Mouse (Mus musculus): ENCODE data around the gene Slc22a2. TPM values are rescaled to one million over a fixed set of nuclear protein-coding genes. Genes with fewer than 3 reads are reported as not detected.
A peak's percentile ranks its signal among the peaks of the same experiment; 100 is the strongest.
"Not testable (repeated sequence)": the region's sequence is repeated elsewhere in the genome, so short reads cannot be mapped to it uniquely, and the experiment has no call there.

Gene Slc22a2
- total RNA-seq (2021) = not detected
- long read RNA-seq, experiment 1 = 0 reads
- long read RNA-seq, experiment 2 = 0 reads

- no peak for DNase-seq (ENCODE audit: low spot score)
Observed at GRCm38 (mm10) chr17:12583991-12584390, at the start of gene Slc22a2. Gene Slc22a2, plus strand, starts transcription at chr17:12584132.

- peak; percentile 79 for DNase-seq (ENCODE audit: low spot score)
Observed at GRCm38 (mm10) chr17:12534353-12535145, 49.4 kb upstream of the Slc22a2 start.

GRCm38 (mm10) chr17:12562215-12562614 lies 21.7 kb upstream of the Slc22a2 start:
- no peak for DNase-seq (ENCODE audit: low spot score)

- DNase-seq (ENCODE audit: low spot score) = not testable (repeated sequence)
Observed at GRCm38 (mm10) chr17:12564481-12565000, 19.4 kb upstream of the Slc22a2 start.

- no peak for DNase-seq (ENCODE audit: low spot score)
Observed at GRCm38 (mm10) chr17:12565443-12565842, 18.5 kb upstream of the Slc22a2 start.

DNA sequence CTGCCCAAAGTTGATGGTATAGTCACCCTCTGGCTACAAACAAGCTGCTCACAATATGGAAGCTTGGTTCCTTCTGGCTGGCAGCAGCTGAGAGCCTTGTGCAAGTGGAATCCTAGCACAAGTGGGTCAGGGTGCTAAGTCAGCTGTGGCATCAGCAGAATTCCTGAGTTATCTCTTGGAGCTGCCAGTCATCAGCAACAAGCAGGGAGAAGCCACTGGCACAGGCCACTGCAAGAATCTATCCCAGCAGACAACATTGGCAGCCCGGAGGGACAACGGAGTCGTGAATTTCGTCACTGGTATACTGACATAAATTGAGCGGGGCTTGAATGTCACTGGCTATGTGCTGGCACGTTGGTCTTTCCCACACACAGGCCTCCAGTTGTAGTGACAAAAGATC lies 12.6 kb upstream of the Slc22a2 start:
- DNase-seq (ENCODE audit: low spot score) = no peak

- DNase-seq (ENCODE audit: low spot score) = peak; percentile 23
Observed at GRCm38 (mm10) chr17:12571924-12572463, 11.9 kb upstream of the Slc22a2 start.

- DNase-seq (ENCODE audit: low spot score) = no peak
Observed at GRCm38 (mm10) chr17:12575391-12575790, 8.5 kb upstream of the Slc22a2 start.

- DNase-seq (ENCODE audit: low spot score) = no peak
Observed at GRCm38 (mm10) chr17:12577096-12577495, 6.8 kb upstream of the Slc22a2 start.

DNA sequence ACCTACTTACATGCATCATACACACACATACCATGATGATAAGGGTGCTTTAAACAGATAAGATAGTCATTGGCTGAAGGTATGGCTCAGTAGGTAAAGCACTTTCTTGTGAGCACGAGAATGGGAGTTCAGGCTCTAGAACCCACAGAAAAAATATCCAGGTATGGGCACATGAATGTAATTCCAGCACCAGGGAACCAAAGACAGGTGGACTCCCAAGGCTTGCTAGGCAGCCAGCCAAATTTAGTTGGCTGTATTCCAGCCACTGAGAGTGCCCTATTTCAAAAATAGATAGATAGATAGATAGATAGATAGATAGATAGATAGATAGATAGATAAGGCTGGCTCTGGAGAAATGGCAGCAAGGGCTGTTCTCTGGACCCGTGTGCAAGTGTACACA lies 1.4 kb downstream of the Slc22a2 start:
- no peak for DNase-seq (ENCODE audit: low spot score)

GRCm38 (mm10) chr17:12586966-12587365 lies 3.0 kb downstream of the Slc22a2 start:
- DNase-seq (ENCODE audit: low spot score) = no peak

DNA sequence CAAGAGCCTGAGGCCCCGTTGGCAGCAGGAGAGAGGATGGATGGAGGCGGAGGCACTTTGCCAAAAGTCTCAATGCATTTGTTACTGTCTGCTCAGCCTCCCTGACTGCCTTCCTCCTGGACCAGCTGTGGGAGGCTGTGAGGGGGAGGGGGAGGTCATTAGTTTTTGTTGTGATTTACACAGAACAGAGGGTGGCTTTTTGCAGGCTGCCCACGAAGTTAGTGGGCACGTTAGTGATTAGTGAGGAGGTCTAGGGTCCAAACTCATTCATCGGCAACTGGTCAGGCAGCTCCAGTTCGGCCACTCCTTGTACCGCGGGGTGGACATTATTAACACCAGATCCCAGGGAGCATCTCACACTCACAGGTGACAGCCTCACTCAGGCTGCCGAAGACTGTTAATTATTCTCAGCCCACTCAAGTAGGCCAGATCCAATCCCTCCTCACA lies 4.9 kb downstream of the Slc22a2 start:
- no peak for DNase-seq (ENCODE audit: low spot score)

GRCm38 (mm10) chr17:12590911-12591625 lies 7.1 kb downstream of the Slc22a2 start:
- DNase-seq (ENCODE audit: low spot score) = no peak

GRCm38 (mm10) chr17:12595846-12596515 lies 12.0 kb downstream of the Slc22a2 start:
- DNase-seq (ENCODE audit: low spot score) = no peak

- DNase-seq (ENCODE audit: low spot score) = no peak
Observed at GRCm38 (mm10) chr17:12606634-12607033, 22.7 kb downstream of the Slc22a2 start.

DNA sequence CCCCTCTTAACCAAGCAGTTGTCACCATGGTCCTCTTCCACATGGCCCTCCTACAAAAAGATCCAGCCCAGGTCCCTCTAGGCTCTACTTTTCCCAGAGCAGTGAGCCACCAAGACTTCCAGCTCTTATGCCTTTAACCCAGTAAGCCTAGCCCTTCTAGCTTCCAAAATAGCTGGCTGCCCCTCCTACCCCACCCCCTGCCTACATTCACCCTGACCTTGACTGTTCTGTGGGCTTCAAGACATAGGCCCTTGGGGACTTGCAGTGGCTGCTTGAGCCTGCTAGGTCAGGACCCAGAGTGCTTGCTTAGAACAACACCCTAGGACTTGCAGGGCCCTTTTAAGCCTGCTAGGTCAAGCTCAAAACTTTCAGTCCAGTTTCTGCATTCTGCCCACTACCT lies 23.3 kb downstream of the Slc22a2 start:
- no peak for DNase-seq (ENCODE audit: low spot score)

GRCm38 (mm10) chr17:12614511-12615385 lies 30.8 kb downstream of the Slc22a2 start:
- no peak for DNase-seq (ENCODE audit: low spot score)

- no peak for DNase-seq (ENCODE audit: low spot score)
Observed at GRCm38 (mm10) chr17:12615429-12615828, 31.5 kb downstream of the Slc22a2 start.

DNA sequence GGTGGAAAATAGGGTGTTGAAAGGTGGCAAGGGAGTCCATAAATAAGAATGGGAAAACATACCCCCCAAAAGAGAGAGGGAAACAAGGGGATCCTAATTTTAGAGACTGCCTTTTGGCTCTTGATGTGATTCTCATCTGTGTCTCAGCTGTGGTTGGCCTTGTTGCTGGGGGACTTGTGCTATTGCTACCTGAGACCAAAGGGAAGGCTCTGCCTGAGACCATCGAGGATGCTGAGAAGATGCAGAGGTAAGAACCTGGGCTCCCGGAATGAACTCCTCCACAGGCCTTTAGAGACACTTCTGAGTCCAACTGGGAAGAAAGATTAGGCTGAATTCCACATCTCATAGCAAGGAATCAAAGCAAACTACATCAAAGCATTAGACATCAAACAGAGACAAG lies 35.7 kb downstream of the Slc22a2 start:
- no peak for DNase-seq (ENCODE audit: low spot score)

GRCm38 (mm10) chr17:12627983-12628382 lies 44.1 kb downstream of the Slc22a2 start:
- DNase-seq (ENCODE audit: low spot score) = no peak
